Mouse (Mus musculus) monocyte, adult 2 months (primary cell): ENCODE measurements around the gene Stat5a.

Experiments
- DNase-seq, 2 experiments: peaks; one replicate each; pipeline ENCODE4 v3.0.0; 2022; ENCODE audit warnings: low spot score in 2 of 2, low read depth in 1 of 2

The Stat5a gene

DNA sequence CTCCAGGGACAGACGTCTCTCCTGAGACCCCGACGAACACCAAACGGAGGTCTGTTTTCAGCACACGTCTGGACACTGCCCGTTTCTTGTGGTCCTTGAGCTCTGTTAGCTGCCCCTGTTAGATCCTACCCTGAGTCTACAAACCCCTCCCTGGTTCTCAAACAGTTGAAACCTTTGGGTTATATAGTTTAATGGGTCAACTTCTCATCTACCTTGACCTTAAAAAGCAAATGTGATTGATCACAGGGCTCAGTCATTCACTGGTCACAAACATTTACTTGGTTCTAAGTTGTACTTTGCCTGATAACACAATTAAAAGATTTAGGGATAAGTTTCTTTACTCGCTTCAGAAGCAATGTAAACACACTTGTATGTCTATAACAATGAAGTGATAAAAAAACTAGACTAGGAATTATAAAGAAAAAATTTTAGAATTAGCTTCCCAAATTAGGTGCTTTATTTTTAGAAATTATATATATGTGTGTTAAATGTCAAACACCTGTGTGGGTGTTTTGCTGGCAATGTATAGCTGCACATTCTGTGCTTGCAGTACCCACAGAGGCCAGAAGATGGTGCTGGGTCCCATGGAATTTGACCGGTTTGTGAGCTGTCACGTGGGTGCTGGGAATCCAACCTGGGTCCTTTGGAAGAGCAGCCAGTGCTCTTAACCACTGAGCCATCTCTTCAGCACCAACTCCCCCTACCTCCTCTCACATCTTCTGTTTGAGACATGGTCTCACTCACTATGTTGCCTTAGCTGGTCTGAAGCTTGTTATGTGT is 22.0 kb upstream of the Stat5a start:
- no peak for DNase-seq

DNA sequence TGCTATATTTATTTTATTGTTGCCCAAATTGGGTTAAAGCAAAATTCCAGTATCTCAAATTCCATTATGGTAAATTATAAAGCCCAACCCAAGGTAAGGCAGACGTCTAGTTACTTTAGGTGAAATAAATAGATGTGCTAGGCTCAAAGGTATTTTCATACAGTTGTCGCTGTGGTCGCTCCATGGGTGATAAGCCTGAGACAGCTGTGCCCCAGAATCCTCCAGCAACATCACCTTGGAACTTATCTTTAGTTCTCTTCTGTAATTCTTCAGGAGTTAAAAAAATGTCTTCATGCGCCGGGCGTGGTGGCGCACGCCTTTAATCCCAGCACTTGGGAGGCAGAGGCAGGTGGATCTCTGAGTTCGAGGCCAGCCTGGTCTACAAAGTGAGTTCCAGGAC is 20.3 kb upstream of the Stat5a start:
- DNase-seq, result no peak

DNA sequence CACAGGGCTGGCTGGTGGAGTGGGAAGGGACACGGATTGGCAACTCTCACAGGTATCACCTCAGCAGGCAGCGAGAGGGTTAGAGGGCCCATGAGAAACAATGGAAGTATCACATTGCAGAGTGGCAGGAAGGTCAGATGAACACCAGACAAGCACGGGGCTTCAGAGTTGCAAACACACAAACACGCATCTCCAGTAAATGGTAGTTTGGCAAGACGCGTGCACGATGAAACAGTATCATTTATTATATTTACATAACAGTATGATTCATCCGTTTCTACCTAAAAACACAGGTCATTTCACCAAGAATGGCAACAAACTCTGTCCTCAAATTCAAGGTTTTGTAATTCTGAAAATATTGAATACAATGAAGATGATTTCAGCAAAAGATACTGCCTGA is 19.6 kb upstream of the Stat5a start:
- DNase-seq, result no peak

DNA sequence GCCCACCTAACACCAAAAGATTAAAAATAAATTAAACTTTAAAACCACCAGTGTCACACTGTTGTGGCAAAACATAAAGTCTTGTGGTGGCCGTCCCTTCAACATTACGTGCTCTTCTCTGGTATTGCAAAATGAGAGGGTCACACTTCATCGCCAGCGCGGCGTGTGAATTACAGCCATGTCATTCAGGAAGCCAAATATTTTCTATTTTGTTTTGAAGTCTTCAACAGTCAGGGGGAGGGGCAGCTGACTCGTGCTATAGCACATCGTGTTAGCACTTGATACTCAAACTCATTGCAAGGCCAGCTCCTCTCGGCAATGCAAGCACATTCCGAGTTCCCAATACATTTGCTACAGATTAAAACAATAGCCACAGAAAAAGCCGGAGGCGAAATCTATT is 18.3 kb upstream of the Stat5a start:
- DNase-seq, result no peak

DNA sequence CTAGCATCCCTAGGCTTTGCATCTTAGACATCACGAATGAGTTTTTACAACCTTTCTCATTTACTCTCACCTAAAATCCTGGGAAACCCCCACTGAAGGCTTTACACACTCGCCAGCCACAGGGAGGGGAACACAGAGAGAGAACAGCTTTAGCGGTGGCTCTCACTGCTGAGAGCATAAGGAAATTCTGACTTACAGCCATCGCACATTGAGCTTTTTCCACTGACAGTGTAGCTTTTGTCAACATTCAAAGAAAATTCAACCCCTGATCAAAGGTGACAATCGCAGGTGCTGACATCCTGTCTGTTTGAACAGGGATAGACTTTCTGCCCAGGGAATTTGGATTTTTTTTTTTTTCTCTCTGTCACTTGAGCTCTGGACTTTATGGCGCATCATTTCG is 17.1 kb upstream of the Stat5a start:
- DNase-seq, result no peak

DNA sequence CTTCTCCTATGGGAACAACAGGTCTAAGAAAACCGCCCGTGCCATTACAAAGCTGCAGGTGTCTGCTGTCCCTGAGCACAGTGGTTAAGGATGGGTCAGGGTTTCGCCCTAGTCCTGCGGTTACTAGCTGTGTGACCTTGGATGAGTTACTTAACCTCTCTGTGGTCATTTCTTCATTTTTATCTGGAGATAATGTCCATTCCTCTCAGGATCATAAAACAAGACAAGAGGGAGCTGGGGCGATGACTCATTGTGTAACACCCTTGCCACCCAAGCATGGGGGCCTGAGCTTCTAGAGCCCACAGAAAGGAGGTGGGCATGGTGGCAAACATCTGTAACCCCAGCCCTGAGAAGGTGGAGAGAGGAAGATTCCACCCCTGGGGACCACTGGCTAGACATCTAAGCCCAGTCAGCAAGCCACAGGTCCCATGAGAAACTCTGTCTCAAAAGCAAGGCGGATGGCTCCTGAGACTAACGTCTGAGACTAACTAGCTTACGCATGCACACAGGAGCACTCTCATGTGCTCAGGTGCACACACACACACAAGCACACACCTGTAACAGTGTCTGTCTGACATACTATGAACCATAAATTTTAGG is 16.0 kb upstream of the Stat5a start:
- no peak for DNase-seq

DNA sequence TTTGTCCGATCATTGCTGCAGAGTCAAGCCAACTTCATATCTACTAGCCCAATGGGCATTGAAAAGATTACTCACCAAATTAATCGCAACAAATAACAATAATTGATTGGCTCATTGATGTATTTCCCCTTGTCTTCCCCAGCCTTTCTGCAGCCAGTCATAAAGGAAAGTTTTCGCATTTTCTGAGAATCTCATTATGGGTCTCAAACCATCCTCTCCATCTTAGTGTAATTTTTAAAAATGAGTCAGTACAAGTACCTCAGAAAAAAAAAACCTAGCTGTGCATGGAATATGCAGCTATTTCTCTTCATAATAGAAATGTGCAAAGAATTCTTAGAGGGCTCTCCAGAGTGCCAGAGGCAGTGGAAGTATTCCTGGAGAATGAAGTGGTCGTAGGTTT is 15.0 kb upstream of the Stat5a start:
- DNase-seq, result no peak

DNA sequence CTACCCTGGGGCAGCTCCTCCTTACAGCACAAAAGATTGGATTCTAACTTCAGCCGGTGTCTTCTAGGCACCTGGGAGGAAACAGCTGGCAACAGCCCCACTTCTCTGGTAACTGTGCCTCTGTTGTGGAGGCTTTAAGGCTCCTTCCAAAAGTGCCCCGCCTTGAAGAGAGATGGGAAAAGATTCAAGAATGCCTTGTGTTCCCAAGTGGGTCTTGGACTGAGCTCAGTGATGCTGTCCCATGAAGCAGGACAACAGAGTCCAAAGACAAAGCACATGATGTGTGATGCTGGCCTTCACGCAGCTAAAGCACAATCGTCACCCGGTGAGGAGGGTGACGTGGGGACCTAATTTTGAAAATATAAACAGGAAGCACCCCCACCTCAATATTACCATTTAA is 13.4 kb upstream of the Stat5a start:
- DNase-seq, result no peak

DNA sequence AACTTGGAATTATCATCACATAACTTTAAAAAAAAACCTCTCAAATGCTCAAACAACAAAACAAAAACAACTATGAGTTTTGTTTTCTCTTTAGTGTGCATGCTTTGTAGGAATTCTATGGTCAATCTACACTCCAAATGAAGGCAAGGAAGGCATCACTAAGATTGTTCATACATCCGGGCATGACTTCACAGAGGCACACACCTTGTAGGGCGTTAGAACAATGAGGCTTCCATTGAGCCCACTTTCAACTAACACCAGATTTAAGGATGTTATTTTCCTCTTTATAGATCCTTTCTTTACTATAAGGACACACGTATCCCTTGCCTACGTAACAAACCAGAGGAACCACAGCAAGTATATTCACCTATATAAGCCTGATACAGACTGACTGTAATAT is 11.6 kb upstream of the Stat5a start:
- no peak for DNase-seq

DNA sequence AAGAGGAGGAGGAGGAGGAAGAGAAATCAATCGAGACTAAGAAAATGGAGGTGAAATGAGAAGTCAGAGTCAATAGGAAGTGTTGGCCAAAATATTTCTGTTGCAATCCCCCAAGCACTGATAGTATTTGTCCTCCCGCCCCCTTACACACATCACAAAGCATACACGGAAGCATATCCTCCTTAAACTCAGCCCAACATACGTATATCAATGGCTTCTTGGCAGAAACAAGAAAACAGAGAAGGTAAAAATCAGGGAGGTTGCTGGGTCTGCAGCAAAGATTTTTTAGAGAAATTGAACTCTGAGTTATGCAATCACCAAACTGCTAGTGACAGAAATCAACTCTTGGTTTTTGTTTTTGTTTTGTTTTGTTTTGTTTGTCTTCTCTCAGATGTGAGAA is 11.1 kb upstream of the Stat5a start:
- DNase-seq, result no peak

DNA sequence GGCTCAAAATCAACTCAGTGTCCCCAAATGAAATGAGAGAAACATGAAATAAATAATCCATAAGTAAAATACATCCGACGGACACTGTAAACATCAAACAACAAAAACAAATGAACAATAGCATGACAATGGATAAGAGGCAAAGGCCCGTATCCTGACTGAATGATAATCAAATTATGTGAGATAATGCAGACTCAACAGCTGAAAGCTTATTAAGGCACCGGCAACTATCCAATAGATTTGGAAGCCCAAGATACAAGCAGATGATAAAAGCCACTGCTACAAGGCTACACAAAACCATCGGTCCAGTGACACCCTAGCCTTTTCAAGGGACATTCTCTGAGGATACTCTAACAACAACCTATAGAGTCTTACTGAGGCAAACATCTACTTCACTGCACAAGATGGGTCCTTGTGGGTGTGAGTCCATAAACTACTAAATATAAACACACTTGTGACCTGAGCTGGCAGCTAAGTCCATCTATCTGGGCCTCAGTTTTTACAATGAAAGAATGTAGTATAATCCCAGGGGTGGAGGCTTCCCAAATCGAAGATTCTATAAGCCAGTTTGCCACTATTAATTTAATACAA is 10.3 kb upstream of the Stat5a start:
- DNase-seq, result no peak

DNA sequence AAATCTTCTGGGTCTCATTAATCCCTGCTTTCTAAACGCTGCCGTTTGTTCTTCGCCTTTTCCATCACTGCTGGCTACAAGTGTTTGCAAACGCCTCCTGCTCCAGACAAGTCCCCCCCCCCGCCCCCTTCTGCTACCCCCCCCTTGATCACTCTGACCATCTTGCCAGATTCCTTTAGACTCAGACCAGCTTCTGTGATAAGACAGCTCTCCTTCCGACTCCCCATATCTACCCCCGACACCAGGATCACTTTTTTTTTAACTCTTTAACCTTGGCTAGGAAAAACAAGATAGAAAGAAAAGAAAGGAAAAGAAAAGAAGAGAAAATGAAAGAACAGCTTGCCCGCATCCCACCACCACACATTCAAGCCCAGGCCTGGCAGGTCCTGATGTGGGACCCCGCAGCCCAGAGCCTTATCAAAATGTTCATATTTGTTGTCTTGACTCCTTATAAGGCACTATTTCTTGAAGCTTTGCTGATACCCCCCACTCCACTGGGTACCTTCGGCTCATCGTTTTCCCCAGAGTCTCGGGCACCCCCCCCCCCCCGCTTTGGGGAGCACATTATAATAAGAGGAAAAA is 9.6 kb upstream of the Stat5a start:
- DNase-seq, result no peak

DNA sequence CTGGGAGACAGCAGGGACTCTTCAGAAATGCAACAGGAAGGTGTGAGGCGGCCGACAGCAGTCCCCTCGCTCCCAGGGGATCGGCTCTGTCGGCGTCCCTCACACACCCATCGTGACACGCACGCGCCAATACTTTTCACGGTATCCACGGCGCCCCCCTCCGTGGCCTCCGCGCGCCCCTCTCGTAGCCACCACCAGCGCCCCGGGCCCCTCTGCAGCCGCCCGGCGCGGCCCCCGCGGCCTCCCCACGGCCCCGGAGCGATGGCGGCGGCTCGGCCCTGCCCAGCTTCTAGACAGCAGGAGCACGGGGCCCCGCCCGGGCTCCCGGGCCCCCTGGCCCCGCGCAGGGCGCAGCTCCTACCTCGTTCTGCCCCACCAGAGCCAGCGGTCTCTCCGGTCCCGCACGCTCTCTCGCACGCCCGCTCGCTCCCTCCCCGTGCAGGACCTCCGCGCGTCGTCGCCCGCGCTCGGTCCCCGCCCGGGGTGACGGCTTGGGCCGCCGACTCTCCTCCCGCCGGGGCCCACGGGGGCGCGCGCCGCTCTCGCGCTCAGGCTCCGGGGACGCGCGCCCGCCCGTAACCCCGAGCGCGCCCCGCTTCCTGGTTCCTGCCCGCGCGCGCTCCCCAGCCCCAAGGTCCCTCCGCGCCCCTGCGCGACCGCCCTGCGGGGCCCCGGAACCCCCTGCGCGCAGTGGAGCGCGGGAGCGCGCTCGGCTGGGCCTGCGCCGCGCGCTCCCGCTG is 8.9 kb upstream of the Stat5a start, which contains the start of gene Stat5b:
Gene Stat5b, minus strand, starts transcription at position 687 of the 740 bp plus-strand sequence.
- DNase-seq, result peak in 1 of 2 experiments; percentile 58

DNA sequence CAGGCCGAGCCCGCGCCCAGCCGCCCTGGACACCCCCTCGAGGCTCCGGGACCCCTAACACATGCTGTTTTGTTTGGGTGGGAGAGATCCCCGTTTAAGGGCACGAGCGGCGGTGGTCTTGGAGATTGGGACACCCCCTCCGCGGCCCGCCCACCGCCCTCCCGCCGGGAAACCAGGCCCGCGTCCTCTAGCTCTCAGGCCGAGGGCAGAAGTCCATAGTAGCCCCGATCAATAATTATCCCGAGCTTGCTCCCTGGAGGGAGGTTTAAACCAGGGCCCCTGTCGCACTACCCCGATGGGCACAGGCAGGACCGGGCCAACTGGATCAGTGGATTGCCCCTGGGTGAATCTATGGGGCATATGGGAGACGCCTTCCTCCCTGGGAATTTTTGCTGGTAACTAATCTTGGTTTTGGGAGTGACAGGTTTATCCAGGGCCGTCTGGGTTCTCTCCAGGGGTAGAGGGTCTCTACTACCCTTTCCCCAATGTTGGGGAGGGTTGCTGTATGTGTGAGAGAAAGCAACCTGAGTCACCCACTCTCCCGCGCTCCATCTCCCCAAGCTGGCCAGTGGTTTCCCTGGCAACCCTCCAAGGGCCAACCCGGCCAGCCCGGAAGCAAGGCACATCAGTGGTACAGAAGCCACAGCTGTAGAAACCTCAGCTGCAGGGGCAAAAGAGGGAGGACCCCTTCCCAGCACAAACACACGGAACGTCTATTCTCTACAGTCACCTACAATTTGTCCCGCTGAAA is 8.2 kb upstream of the Stat5a start:
- DNase-seq, result no peak

DNA sequence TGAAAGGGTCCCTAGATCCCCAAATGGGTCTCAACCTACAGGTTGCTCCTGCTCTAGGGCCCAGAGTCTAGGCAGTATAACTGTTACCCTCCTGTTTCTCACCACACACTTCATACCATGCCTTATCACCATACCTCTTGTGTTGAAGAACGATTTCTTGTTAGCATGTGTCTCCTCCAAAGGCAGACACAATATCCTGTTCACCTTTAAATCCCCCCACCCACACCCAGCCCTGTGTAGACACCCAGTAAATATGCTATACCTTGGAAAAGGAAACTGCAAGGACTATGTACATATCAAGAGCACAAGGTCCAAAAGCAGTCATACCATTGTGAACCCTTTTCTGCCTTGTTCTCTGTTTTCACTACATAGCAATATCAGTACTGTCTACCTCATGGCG is 7.1 kb upstream of the Stat5a start:
- no peak for DNase-seq

DNA sequence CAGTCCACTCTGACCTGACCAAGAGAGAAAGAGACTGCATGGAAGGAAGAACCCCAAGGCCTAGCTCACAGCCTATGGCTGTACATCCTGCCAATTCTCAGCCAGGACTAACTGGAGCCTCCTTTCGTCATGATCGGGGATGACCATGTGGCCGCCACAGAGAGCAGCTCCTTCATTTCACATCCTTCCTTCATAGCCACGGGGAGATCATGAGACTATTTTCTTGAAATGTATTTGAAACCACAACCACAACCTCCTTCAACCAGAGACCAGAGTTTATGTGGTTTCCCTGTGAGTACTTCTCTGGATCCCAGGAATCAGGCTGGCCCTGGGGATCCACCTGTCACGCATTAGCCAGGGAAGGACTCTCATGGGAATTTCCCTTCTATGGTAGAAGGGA is 6.1 kb upstream of the Stat5a start:
- no peak for DNase-seq

DNA sequence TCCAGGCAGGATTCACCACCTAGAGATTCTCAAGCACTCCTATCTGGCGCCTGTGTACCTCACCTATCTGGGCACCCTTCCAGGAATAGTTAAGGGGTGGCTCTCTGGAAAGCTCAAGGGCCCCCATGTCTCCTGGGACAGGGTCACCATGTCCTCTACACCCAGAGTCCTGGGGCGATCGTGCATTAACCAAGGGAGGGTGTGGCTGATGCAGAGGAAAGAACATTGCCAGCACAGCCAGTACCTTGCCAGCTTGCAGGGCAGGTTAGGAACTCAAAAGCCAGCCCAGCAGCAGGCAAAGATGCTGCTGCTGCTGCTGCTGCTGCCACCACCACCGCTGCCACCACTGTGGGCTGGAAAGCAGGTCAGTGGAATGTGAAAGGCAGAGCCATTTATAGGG is 4.9 kb upstream of the Stat5a start:
- DNase-seq, result no peak

DNA sequence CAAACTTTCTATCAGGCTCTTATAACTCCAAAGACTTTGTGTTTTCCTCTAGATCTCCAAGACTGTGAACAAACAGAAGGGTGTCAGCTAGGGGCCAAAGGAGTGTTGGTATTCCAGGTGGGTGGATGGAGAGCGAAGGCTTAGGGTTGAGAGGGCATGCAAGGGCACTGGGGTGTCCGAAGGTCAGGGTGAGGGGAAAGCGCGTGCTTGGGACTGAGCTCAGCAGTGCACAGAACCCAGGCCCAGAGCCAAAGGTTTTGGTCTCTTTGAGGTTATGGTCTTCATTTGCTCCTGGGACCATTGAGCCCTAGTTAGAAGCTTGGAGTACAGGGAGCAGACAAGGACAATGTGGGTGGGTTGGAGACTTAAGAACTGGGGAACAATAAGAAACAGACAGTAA is 4.0 kb upstream of the Stat5a start:
- DNase-seq, result no peak

DNA sequence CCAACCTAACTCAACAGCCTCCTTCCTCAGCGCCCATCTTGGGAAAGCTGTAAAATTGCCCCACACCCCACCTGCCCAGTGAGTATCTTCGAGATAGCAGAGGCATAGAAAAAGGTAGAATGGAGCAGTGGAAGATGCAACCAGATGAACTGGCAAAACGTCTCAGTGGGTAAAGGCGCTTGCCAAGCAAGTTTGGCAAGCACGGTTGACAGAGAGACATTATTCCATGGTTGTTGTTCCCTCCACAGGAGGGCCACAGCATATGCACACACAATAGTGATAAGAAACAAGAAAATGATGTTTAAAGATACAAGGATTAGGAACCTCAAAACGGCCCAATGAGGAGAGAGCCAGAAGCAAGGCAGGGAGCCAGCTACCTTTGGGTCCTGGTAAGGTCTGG is 1.2 kb upstream of the Stat5a start:
- DNase-seq, result no peak

DNA sequence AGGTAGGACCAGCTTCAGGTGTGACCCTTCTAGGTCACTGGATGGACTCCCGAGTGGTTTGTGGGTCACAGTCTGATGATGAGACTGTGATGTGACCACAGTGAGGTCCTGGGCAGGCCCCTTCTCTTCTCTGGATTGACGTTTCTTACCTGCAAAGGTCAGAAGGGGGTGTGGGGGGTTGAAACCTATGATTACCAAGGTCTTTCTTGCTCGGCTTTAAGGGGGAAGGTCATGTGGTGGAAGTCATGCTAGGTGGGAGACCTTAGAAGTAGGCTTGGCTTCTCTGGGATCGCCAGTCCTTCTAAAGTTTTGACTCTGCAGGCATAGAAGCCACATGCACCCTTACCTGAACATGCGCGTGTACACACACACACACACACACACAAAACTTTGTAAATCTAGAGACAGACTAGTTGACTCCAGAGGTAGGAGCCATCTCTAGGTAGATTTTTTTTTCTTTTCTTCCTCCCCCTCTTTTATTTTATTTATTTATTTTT is 476 bp downstream of the Stat5a start:
- DNase-seq, result no peak
